Mouse (Mus musculus): ENCODE measurements around the gene Senp3. TPM values are rescaled to one million over a fixed set of nuclear protein-coding genes. Genes with fewer than 3 reads are reported as not detected.
A peak's percentile ranks its signal among the peaks of the same experiment; 100 is the strongest.
"Not testable (repeated sequence)": the region's sequence is repeated elsewhere in the genome, so short reads cannot be mapped to it uniquely, and the experiment has no call there.

Senp3 gene
- total and polyA plus RNA-seq, 3 experiments = 116 to 303 (median 256) TPM

- H3K4me3 ChIP-seq (replicated peaks in 1 of 3; ENCODE audit: low read depth in 2 of 3, low read length in 2 of 3, poor library complexity in 1 of 3); H3K4me1 ChIP-seq (ENCODE audit: control insufficient read depth in 1 of 2, insufficient read depth in 2 of 2); in situ Hi-C loops (cut with MboI; ENCODE audit: low pct_ligation_motif_present, low pct_unique_long_range_greater_than_20kb, low sequenced_read_pairs); H3K27ac ChIP-seq (ENCODE audit: insufficient read depth, low read depth); H3K9ac ChIP-seq (ENCODE audit: insufficient read depth, low read depth); H3K79me2 ChIP-seq (replicated peaks; ENCODE audit: control insufficient read depth, extremely low read depth, insufficient read depth, poor library complexity, severe bottlenecking); dilution Hi-C loops (cut with MboI; ENCODE audit: extremely low pct_ligation_motif_present, extremely low pct_unique_long_range_greater_than_20kb, low sequenced_read_pairs); H3K4me2 ChIP-seq (ENCODE audit: insufficient read depth, low read depth, poor library complexity, severe bottlenecking); H3K36me3 ChIP-seq (replicated peaks in 1 of 2; ENCODE audit: control insufficient read depth in 1 of 2, insufficient read depth in 1 of 2, low read length in 1 of 2); DNase-seq (ENCODE audit: extremely low read depth); H3K9me3 ChIP-seq (replicated peaks; ENCODE audit: low read length): not testable (repeated sequence)
- peak; percentile 60; the same call in 1 of the 2 replicates for TF ChIP-seq TBP (conservative IDR thresholded peaks at IDR 0.05; ENCODE audit: low read depth, low read length)
- H3K27me3 ChIP-seq (replicated peaks) = peaks cover 25% of the 10 kb centered on the region
Observed at GRCm38 (mm10) chr11:69624339-69624738, 57.5 kb downstream of the Senp3 start.

Other genes starting within 250 kb of the Senp3 start
Only the 20 nearest of the 35 such genes appear.
- 1.1 and 1.3 TPM in 2 replicates for gene Efnb3, start 121.9 kb downstream of the Senp3 start, total RNA-seq (2012; rRNA removed)
- gene Efnb3, start 121.9 kb downstream of the Senp3 start, total RNA-seq (2014; rRNA removed) = 0.56 and 1.0 TPM in 2 replicates
- gene Efnb3, start 121.9 kb downstream of the Senp3 start, polyA plus RNA-seq (2012; ENCODE audit: insufficient read length, low read depth) = 2.7 and 2.8 TPM in 2 replicates
- 34.2 and 40.8 TPM in 2 replicates for gene Wrap53, start 101.8 kb downstream of the Senp3 start, total RNA-seq (2012; rRNA removed)
- gene Wrap53, start 101.8 kb downstream of the Senp3 start, total RNA-seq (2014; rRNA removed) = 25.4 and 26.4 TPM in 2 replicates
- 35.3 and 36.0 TPM in 2 replicates for gene Wrap53, start 101.8 kb downstream of the Senp3 start, polyA plus RNA-seq (2012; ENCODE audit: insufficient read length, low read depth)
- gene Trp53, start 101.7 kb downstream of the Senp3 start, total RNA-seq (2012; rRNA removed) = 104 and 107 TPM in 2 replicates
- 15.7 and 24.9 TPM in 2 replicates for gene Trp53, start 101.7 kb downstream of the Senp3 start, total RNA-seq (2014; rRNA removed)
- 309 and 372 TPM in 2 replicates for gene Trp53, start 101.7 kb downstream of the Senp3 start, polyA plus RNA-seq (2012; ENCODE audit: insufficient read length, low read depth)
- not detected in 2 replicates for gene Atp1b2, start 76.1 kb downstream of the Senp3 start, total RNA-seq (2012; rRNA removed)
- not detected in 2 replicates for gene Atp1b2, start 76.1 kb downstream of the Senp3 start, total RNA-seq (2014; rRNA removed)
- gene Atp1b2, start 76.1 kb downstream of the Senp3 start, polyA plus RNA-seq (2012; ENCODE audit: insufficient read length, low read depth) = 0.09 and 0.11 TPM in 2 replicates
- not detected in 2 replicates for gene Shbg, start 64.2 kb downstream of the Senp3 start, total RNA-seq (2012; rRNA removed)
- not detected in 2 replicates for gene Shbg, start 64.2 kb downstream of the Senp3 start, total RNA-seq (2014; rRNA removed)
- gene Shbg, start 64.2 kb downstream of the Senp3 start, polyA plus RNA-seq (2012; ENCODE audit: insufficient read length, low read depth) = not detected in 2 replicates
- gene Sat2, start 60.1 kb downstream of the Senp3 start, total RNA-seq (2012; rRNA removed) = 0.38 TPM in 1 of 2 replicates, not detected in the other
- gene Sat2, start 60.1 kb downstream of the Senp3 start, total RNA-seq (2014; rRNA removed) = not detected in 2 replicates
- not detected in 2 replicates for gene Sat2, start 60.1 kb downstream of the Senp3 start, polyA plus RNA-seq (2012; ENCODE audit: insufficient read length, low read depth)
- 96.4 and 104 TPM in 2 replicates for gene Fxr2, start 49.1 kb downstream of the Senp3 start, total RNA-seq (2012; rRNA removed)
- gene Fxr2, start 49.1 kb downstream of the Senp3 start, total RNA-seq (2014; rRNA removed) = 83.3 and 101 TPM in 2 replicates
- gene Fxr2, start 49.1 kb downstream of the Senp3 start, polyA plus RNA-seq (2012; ENCODE audit: insufficient read length, low read depth) = 90.5 and 103 TPM in 2 replicates
- gene Sox15, start 26.8 kb downstream of the Senp3 start, total RNA-seq (2012; rRNA removed) = 0.17 and 0.34 TPM in 2 replicates
- not detected in 2 replicates for gene Sox15, start 26.8 kb downstream of the Senp3 start, total RNA-seq (2014; rRNA removed)
- gene Sox15, start 26.8 kb downstream of the Senp3 start, polyA plus RNA-seq (2012; ENCODE audit: insufficient read length, low read depth) = 0.48 and 0.54 TPM in 2 replicates
- gene Mpdu1, start 19.4 kb downstream of the Senp3 start, total RNA-seq (2012; rRNA removed) = 110 and 150 TPM in 2 replicates
- gene Mpdu1, start 19.4 kb downstream of the Senp3 start, total RNA-seq (2014; rRNA removed) = 175 and 210 TPM in 2 replicates
- gene Mpdu1, start 19.4 kb downstream of the Senp3 start, polyA plus RNA-seq (2012; ENCODE audit: insufficient read length, low read depth) = 185 and 210 TPM in 2 replicates
- gene Cd68, start 15.9 kb downstream of the Senp3 start, total RNA-seq (2012; rRNA removed) = 74.8 and 82.2 TPM in 2 replicates
- 122 TPM in 2 replicates for gene Cd68, start 15.9 kb downstream of the Senp3 start, total RNA-seq (2014; rRNA removed)
- gene Cd68, start 15.9 kb downstream of the Senp3 start, polyA plus RNA-seq (2012; ENCODE audit: insufficient read length, low read depth) = 235 and 343 TPM in 2 replicates
- gene Eif4a1, start 9.7 kb downstream of the Senp3 start, total RNA-seq (2012; rRNA removed) = 1,622 and 2,071 TPM in 2 replicates
- 2,161 and 2,200 TPM in 2 replicates for gene Eif4a1, start 9.7 kb downstream of the Senp3 start, total RNA-seq (2014; rRNA removed)
- gene Eif4a1, start 9.7 kb downstream of the Senp3 start, polyA plus RNA-seq (2012; ENCODE audit: insufficient read length, low read depth) = 1,500 and 1,728 TPM in 2 replicates
- 0.08 and 0.21 TPM in 2 replicates for gene Tnfsf13, start 3.7 kb upstream of the Senp3 start, total RNA-seq (2012; rRNA removed)
- 0.32 and 0.35 TPM in 2 replicates for gene Tnfsf13, start 3.7 kb upstream of the Senp3 start, total RNA-seq (2014; rRNA removed)
- 0.63 and 1.0 TPM in 2 replicates for gene Tnfsf13, start 3.7 kb upstream of the Senp3 start, polyA plus RNA-seq (2012; ENCODE audit: insufficient read length, low read depth)
- not detected in 2 replicates for gene Tnfsf12, start 13.8 kb upstream of the Senp3 start, total RNA-seq (2012; rRNA removed)
- not detected in 2 replicates for gene Tnfsf12, start 13.8 kb upstream of the Senp3 start, total RNA-seq (2014; rRNA removed)
- 0.26 TPM in 1 of 2 replicates, not detected in the other for gene Tnfsf12, start 13.8 kb upstream of the Senp3 start, polyA plus RNA-seq (2012; ENCODE audit: insufficient read length, low read depth)
- 0.08 TPM in 2 replicates for gene Tnfsfm13, start 14.0 kb upstream of the Senp3 start, total RNA-seq (2012; rRNA removed)
- not detected in 2 replicates for gene Tnfsfm13, start 14.0 kb upstream of the Senp3 start, total RNA-seq (2014; rRNA removed)
- 0.25 TPM in 1 of 2 replicates, not detected in the other for gene Tnfsfm13, start 14.0 kb upstream of the Senp3 start, polyA plus RNA-seq (2012; ENCODE audit: insufficient read length, low read depth)
- 44.5 and 45.0 TPM in 2 replicates for gene Polr2a, start 76.6 kb upstream of the Senp3 start, total RNA-seq (2012; rRNA removed)
- gene Polr2a, start 76.6 kb upstream of the Senp3 start, total RNA-seq (2014; rRNA removed) = 10.3 and 14.8 TPM in 2 replicates
- gene Polr2a, start 76.6 kb upstream of the Senp3 start, polyA plus RNA-seq (2012; ENCODE audit: insufficient read length, low read depth) = 137 and 162 TPM in 2 replicates
- not detected in 2 replicates for gene Slc35g3, start 79.9 kb upstream of the Senp3 start, total RNA-seq (2012; rRNA removed)
- gene Slc35g3, start 79.9 kb upstream of the Senp3 start, total RNA-seq (2014; rRNA removed) = not detected in 2 replicates
- gene Slc35g3, start 79.9 kb upstream of the Senp3 start, polyA plus RNA-seq (2012; ENCODE audit: insufficient read length, low read depth) = not detected in 2 replicates
- 3.4 TPM in 2 replicates for gene Zbtb4, start 83.8 kb upstream of the Senp3 start, total RNA-seq (2012; rRNA removed)
- 0.75 and 0.77 TPM in 2 replicates for gene Zbtb4, start 83.8 kb upstream of the Senp3 start, total RNA-seq (2014; rRNA removed)
- 2.3 and 3.0 TPM in 2 replicates for gene Zbtb4, start 83.8 kb upstream of the Senp3 start, polyA plus RNA-seq (2012; ENCODE audit: insufficient read length, low read depth)
- 2.1 and 2.2 TPM in 2 replicates for gene Chrnb1, start 113.9 kb upstream of the Senp3 start, total RNA-seq (2012; rRNA removed)
- gene Chrnb1, start 113.9 kb upstream of the Senp3 start, total RNA-seq (2014; rRNA removed) = 1.9 TPM in 2 replicates
- 5.9 and 6.6 TPM in 2 replicates for gene Chrnb1, start 113.9 kb upstream of the Senp3 start, polyA plus RNA-seq (2012; ENCODE audit: insufficient read length, low read depth)
- gene Fgf11, start 119.8 kb upstream of the Senp3 start, total RNA-seq (2012; rRNA removed) = 0.92 and 0.93 TPM in 2 replicates
- gene Fgf11, start 119.8 kb upstream of the Senp3 start, total RNA-seq (2014; rRNA removed) = 1.6 and 1.8 TPM in 2 replicates
- gene Fgf11, start 119.8 kb upstream of the Senp3 start, polyA plus RNA-seq (2012; ENCODE audit: insufficient read length, low read depth) = 3.7 and 3.9 TPM in 2 replicates
- 0.08 TPM in 2 replicates for gene Tmem102, start 123.5 kb upstream of the Senp3 start, total RNA-seq (2012; rRNA removed)
- gene Tmem102, start 123.5 kb upstream of the Senp3 start, total RNA-seq (2014; rRNA removed) = not detected in 2 replicates
- gene Tmem102, start 123.5 kb upstream of the Senp3 start, polyA plus RNA-seq (2012; ENCODE audit: insufficient read length, low read depth) = 0.16 TPM in 1 of 2 replicates, not detected in the other

Measured in CH12.LX (cell line).